ENCODE assay signal across 21 mouse cellular contexts in the genomic region with DNA sequence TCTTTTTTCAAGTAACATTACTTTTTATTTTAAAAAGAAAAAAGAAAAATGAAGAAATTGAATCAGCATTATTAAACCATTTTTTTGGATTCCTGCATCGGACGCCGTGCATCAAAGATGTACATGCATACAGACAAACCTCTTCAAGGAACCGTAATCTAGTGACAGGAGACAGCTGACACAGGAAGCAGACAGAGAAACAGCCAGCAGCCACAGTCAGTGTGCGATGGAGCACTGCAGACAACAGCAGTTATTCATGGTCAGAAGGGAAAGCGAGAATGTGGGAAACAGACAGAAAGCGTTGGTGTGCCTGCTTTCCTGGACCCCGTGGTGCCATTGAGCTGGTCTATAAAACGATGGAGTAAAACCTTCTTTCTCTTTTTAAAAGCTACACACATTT.
DNase-seq lines count a peak whose midpoint lies in the region; ATAC-seq and TF ChIP-seq lines count a peak whose summit lies in the region.
"Had no signal": no experiment of that assay in that cellular context is flagged by ENCODE, and none has a peak within 500 bp of the region (broad histone marks: within the 10 kb centered on the region; RNA-seq: fewer than 3 reads in every experiment).

No protein-coding gene starts in this region.

- no peak for ATAC-seq in kidney, embryonic 15.5 days (replicated peaks; ENCODE audit: low FRiP score)
- ATAC-seq in midbrain, embryonic 16.5 days: no peak
- ATAC-seq in midbrain, embryonic 15.5 days (replicated peaks): no peak
- ATAC-seq in hindbrain, embryonic 16.5 days: no peak
- no peak for ATAC-seq in neural tube, embryonic 15.5 days (ENCODE audit: low FRiP score)
- ATAC-seq: activated CD4-positive, CD25-positive, alpha-beta regulatory T cell, adult 4 months; forebrain, embryonic 14.5 days; inflammation-experienced regulatory T-cells, adult 6 months; lung, postnatal 0 days had no signal

- WGBS in kidney, embryonic 15.5 days: 25% methylated on average over 9 of the region's 9 CpGs
- WGBS in kidney, adult 2 months: 21% methylated on average over 9 of the region's 9 CpGs
- WGBS in midbrain, embryonic 16.5 days: 58% methylated on average over 9 of the region's 9 CpGs
- WGBS in midbrain, embryonic 15.5 days: 62% methylated on average over 9 of the region's 9 CpGs
- WGBS in hindbrain, embryonic 16.5 days: 40% methylated on average over 9 of the region's 9 CpGs
- 18% methylated on average over 9 of the region's 9 CpGs for WGBS in neural tube, embryonic 15.5 days

- H3K4me2 ChIP-seq in kidney, embryonic 15.5 days: peak overlapping the region; percentile 20; the same call in 1 of the 2 replicates
- peak overlapping the region; percentile 19; the same call in 1 of the 2 replicates for H3K4me2 ChIP-seq in midbrain, embryonic 16.5 days (ENCODE audit: low read length)
- no peak overlapping the region for H3K4me2 ChIP-seq in midbrain, embryonic 15.5 days
- peak overlapping the region; percentile 23; the same call in 1 of the 2 replicates for H3K4me2 ChIP-seq in hindbrain, embryonic 16.5 days (ENCODE audit: low read length)
- peak overlapping the region; percentile 48 for H3K4me2 ChIP-seq in neural tube, embryonic 15.5 days
- H3K4me2 ChIP-seq: embryonic facial prominence, embryonic 15.5 days; heart, embryonic 12.5 days; midbrain, embryonic 11.5 days had no signal

- no peak for TF ChIP-seq POLR2A in kidney, adult 2 months (IDR thresholded peaks at IDR 0.05; ENCODE audit: low read depth, low read length)

- no peak for TF ChIP-seq CTCF in kidney, adult 2 months (conservative IDR thresholded peaks at IDR 0.05; ENCODE audit: insufficient read depth, insufficient read length, low read depth, low read length)

- no peaks in the 10 kb centered on the region for H3K36me3 ChIP-seq in kidney, embryonic 15.5 days
- H3K36me3 ChIP-seq in kidney, adult 2 months (ENCODE audit: control insufficient read depth, insufficient read depth, low read length): no peaks in the 10 kb centered on the region
- H3K36me3 ChIP-seq in midbrain, embryonic 16.5 days (ENCODE audit: control insufficient read depth, insufficient read depth, low read length): no peaks in the 10 kb centered on the region
- H3K36me3 ChIP-seq in midbrain, embryonic 15.5 days (replicated peaks): no peaks in the 10 kb centered on the region
- no peaks in the 10 kb centered on the region for H3K36me3 ChIP-seq in hindbrain, embryonic 16.5 days (ENCODE audit: control insufficient read depth, insufficient read depth, low read length)
- no peaks in the 10 kb centered on the region for H3K36me3 ChIP-seq in neural tube, embryonic 15.5 days
- H3K36me3 ChIP-seq: embryonic facial prominence, embryonic 15.5 days; heart, embryonic 12.5 days had no signal

- no peak for DNase-seq in kidney, adult 2 months
- no peak for DNase-seq in lung, adult 18-20 months
- DNase-seq: adrenal gland, adult 8-10 months; cerebellum, adult 11-12 months; cerebellum, postnatal 25 days; liver; right cerebral cortex, postnatal 14 days had no signal

- H3K4me3 ChIP-seq in kidney, embryonic 15.5 days (replicated peaks): no peak overlapping the region
- no peak overlapping the region for H3K4me3 ChIP-seq in kidney, adult 2 months (ENCODE audit: insufficient read depth, low read depth, low read length)
- H3K4me3 ChIP-seq in midbrain, embryonic 16.5 days (ENCODE audit: low read depth, low read length): no peak overlapping the region
- H3K4me3 ChIP-seq in midbrain, embryonic 15.5 days: no peak overlapping the region
- H3K4me3 ChIP-seq in hindbrain, embryonic 16.5 days (ENCODE audit: low read length): no peak overlapping the region
- H3K4me3 ChIP-seq in neural tube, embryonic 15.5 days (replicated peaks): peak overlapping the region; percentile 14
- H3K4me3 ChIP-seq: embryonic facial prominence, embryonic 15.5 days; heart, embryonic 12.5 days; left cerebral cortex, adult 2 months had no signal

- peak overlapping the region; percentile 20; the same call in 1 of the 2 replicates for H3K27ac ChIP-seq in kidney, embryonic 15.5 days
- H3K27ac ChIP-seq in kidney, adult 2 months (ENCODE audit: insufficient read depth, low read depth, low read length): no peak overlapping the region
- H3K27ac ChIP-seq in midbrain, embryonic 16.5 days (ENCODE audit: low read length): no peak overlapping the region
- no peak overlapping the region for H3K27ac ChIP-seq in midbrain, embryonic 15.5 days
- no peak overlapping the region for H3K27ac ChIP-seq in hindbrain, embryonic 16.5 days (ENCODE audit: low read depth, low read length)
- H3K27ac ChIP-seq in neural tube, embryonic 15.5 days (replicated peaks): peak overlapping the region; percentile 56
- H3K27ac ChIP-seq: embryonic facial prominence, embryonic 15.5 days; left cerebral cortex, adult 2 months; macrophage had no signal

- H3K9me3 ChIP-seq in kidney, embryonic 15.5 days (replicated peaks): peaks cover 2% of the 10 kb centered on the region; the same call in 1 of the 2 replicates
- no peaks in the 10 kb centered on the region for H3K9me3 ChIP-seq in midbrain, embryonic 16.5 days (replicated peaks; ENCODE audit: control insufficient read depth, low read length, poor library complexity, severe bottlenecking)
- no peaks in the 10 kb centered on the region for H3K9me3 ChIP-seq in midbrain, embryonic 15.5 days
- no peaks in the 10 kb centered on the region for H3K9me3 ChIP-seq in hindbrain, embryonic 16.5 days (ENCODE audit: control insufficient read depth, low read length)
- H3K9me3 ChIP-seq in neural tube, embryonic 15.5 days (replicated peaks): no peaks in the 10 kb centered on the region
- H3K9me3 ChIP-seq: embryonic facial prominence, embryonic 15.5 days had no signal

- no peaks in the 10 kb centered on the region for H3K27me3 ChIP-seq in kidney, embryonic 15.5 days
- H3K27me3 ChIP-seq in kidney, adult 2 months (replicated peaks; ENCODE audit: control insufficient read depth, insufficient read depth, low read length): no peaks in the 10 kb centered on the region
- H3K27me3 ChIP-seq in midbrain, embryonic 16.5 days (ENCODE audit: control insufficient read depth, insufficient read depth, low read depth, low read length): no peaks in the 10 kb centered on the region
- no peaks in the 10 kb centered on the region for H3K27me3 ChIP-seq in midbrain, embryonic 15.5 days (replicated peaks)
- no peaks in the 10 kb centered on the region for H3K27me3 ChIP-seq in hindbrain, embryonic 16.5 days (replicated peaks; ENCODE audit: control insufficient read depth, insufficient read depth, low read length)
- no peaks in the 10 kb centered on the region for H3K27me3 ChIP-seq in neural tube, embryonic 15.5 days (replicated peaks)
- H3K27me3 ChIP-seq: embryonic facial prominence, embryonic 15.5 days; heart, embryonic 12.5 days had no signal

- H3K4me1 ChIP-seq in kidney, embryonic 15.5 days: peaks cover 15% of the 10 kb centered on the region
- H3K4me1 ChIP-seq in kidney, adult 2 months (ENCODE audit: control insufficient read depth, insufficient read depth, low read length): no peaks in the 10 kb centered on the region; the same call in 1 of the 2 replicates
- H3K4me1 ChIP-seq in midbrain, embryonic 16.5 days (ENCODE audit: control insufficient read depth, insufficient read depth, low read length): peaks cover 13% of the 10 kb centered on the region
- H3K4me1 ChIP-seq in midbrain, embryonic 15.5 days: peaks cover 32% of the 10 kb centered on the region
- peaks cover 17% of the 10 kb centered on the region for H3K4me1 ChIP-seq in hindbrain, embryonic 16.5 days (ENCODE audit: control insufficient read depth, insufficient read depth, low read depth, low read length)
- H3K4me1 ChIP-seq in neural tube, embryonic 15.5 days: peaks cover 48% of the 10 kb centered on the region

- H3K9ac ChIP-seq in kidney, embryonic 15.5 days: no peak overlapping the region
- no peak overlapping the region; the same call in 1 of the 2 replicates for H3K9ac ChIP-seq in midbrain, embryonic 16.5 days (ENCODE audit: low read depth, low read length)
- H3K9ac ChIP-seq in midbrain, embryonic 15.5 days: no peak overlapping the region
- H3K9ac ChIP-seq in hindbrain, embryonic 16.5 days (ENCODE audit: low read depth, low read length): peak overlapping the region; percentile 28; the same call in 1 of the 2 replicates
- 0 out of 2 replicates have a peak overlapping the region, but pooled peaks have one; percentile 20 for H3K9ac ChIP-seq in neural tube, embryonic 15.5 days (replicated peaks)
- H3K9ac ChIP-seq: embryonic facial prominence, embryonic 15.5 days; heart, embryonic 12.5 days had no signal

Comparison
In these comparisons a context has a peak if more than half of its experiments do, and no peak if none do; other contexts are left out.
1. H3K27ac ChIP-seq: peak in kidney, embryonic 15.5 days (single experiment) and neural tube, embryonic 15.5 days (single experiment); none in kidney, adult 2 months (single experiment), midbrain, embryonic 16.5 days (single experiment), midbrain, embryonic 15.5 days (single experiment) and hindbrain, embryonic 16.5 days (single experiment).
2. H3K9ac ChIP-seq: peak in hindbrain, embryonic 16.5 days (single experiment) and neural tube, embryonic 15.5 days (single experiment); none in kidney, embryonic 15.5 days (single experiment), midbrain, embryonic 16.5 days (single experiment) and midbrain, embryonic 15.5 days (single experiment).